Mouse (Mus musculus) lung, embryonic 14.5 days (tissue): ENCODE data around the gene Rtl6. TPM values are rescaled to one million over a fixed set of nuclear protein-coding genes. Genes with fewer than 3 reads are reported as not detected.

Experiments
- ATAC-seq: fragments of 200-750 bp; cut with Nextera tagmentation; 2 replicates; pipeline ENCODE4 v1.8.0; 2017; ENCODE audit warnings: mild to moderate bottlenecking, moderate TSS enrichment, moderate library complexity; ENCODE audit not compliant: insufficient read depth
- DNase-seq: peaks from one replicate; pipeline ENCODE4 v3.0.0-alpha.2; 2015
- H3K27ac ChIP-seq: fragments of 300-500 bp; sonication (generic); 2 replicates; pipeline ENCODE4 v1.5.1; 2014; ENCODE audit warnings: low read depth, mild to moderate bottlenecking, moderate library complexity
- H3K27me3 ChIP-seq: fragments of 300-500 bp; sonication (generic); 2 replicates; pipeline ENCODE4 v1.6.1; 2014; ENCODE audit warnings: low read length, control low read depth; ENCODE audit not compliant: insufficient read depth
- H3K36me3 ChIP-seq: fragments of 300-500 bp; sonication (generic); 2 replicates; pipeline ENCODE4 v1.6.1; 2014; ENCODE audit warnings: control low read depth; ENCODE audit not compliant: insufficient read depth
- H3K4me1 ChIP-seq: fragments of 300-500 bp; sonication (generic); 2 replicates; pipeline ENCODE4 v1.6.1; 2014; ENCODE audit warnings: antibody characterized with exemption, control low read depth; ENCODE audit not compliant: insufficient read depth
- H3K4me2 ChIP-seq: fragments of 300-500 bp; sonication (generic); 2 replicates; pipeline ENCODE4 v1.6.1; 2014; ENCODE audit warnings: mild to moderate bottlenecking
- H3K4me3 ChIP-seq: fragments of 300-500 bp; sonication (generic); 2 replicates; pipeline ENCODE4 v1.5.1; 2014; ENCODE audit warnings: low read depth, low read length
- H3K9ac ChIP-seq: fragments of 300-500 bp; sonication (generic); 2 replicates; pipeline ENCODE4 v1.6.1; 2014
- H3K9me3 ChIP-seq: fragments of 300-500 bp; sonication (generic); 2 replicates; pipeline ENCODE4 v1.6.1; 2016; ENCODE audit warnings: low read depth, low read length, control low read depth
- CTCF ChIP-seq: IDR thresholded peaks from 2 replicates; pipeline ENCODE4 v1.5.1; 2016; ENCODE audit warnings: antibody characterized with exemption, low read depth
- WGBS: fragments of 180-500 bp; shearing (Covaris S2); extraction: QIAGEN DNeasy Blood & Tissue Kit; methylation state at CpG from one replicate; pipeline ENCODE4 v1.1.7; 2014; 5-methylcytosine and 5-hydroxymethylcytosine counted together
- polyA plus RNA-seq: library from polyadenylated mRNA; unstranded; fragments of >200 nt; fragmentation: Nextera tagmentation; extraction: Ambion mirVana; gene quantifications from 2 replicates; pipeline ENCODE4 v1.2.1, GENCODE M21; 2014

Rtl6 gene
- polyA plus RNA-seq, 1 experiment from 2014 or later: 8.7 TPM

DNA sequence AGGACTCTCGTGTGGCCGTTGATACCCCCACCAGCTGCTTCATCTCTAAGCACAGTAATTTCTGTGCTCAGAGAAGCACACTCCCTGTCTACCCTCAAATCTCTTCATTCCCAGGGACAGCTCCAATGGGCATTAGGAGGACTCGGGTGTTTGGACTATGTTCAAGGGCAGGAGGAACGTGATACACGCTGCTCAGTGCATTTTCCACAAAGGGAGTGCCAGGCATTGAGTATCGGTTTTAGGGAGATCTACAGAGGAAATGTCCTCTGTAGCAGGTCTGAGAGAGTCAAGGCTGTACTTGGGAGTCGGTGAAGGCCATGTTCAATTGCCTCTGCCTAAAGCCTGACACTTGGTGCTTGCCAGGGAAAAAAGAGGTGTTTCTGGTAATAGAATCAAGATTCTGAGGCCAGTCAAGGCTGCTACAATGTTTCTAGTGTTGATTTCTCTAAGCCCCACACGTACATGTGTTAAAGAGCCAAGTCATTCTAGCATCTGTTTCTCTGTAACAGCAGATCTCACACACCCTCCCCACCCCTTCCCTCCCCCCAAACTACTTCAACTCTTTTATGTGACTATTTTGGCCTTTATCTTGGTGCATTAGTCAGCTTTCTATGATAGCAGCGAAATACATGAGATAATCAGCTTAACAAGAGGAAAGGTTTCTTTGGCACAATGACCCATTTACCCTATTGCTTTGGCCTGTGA lies 37.8 kb upstream of the Rtl6 start:
- Histone ChIP-seq H3K27me3 (no peaks in the 10 kb centered on the region), H3K4me3 (no peak overlapping the region), H3K4me2 (no peak overlapping the region), H3K9me3 (no peaks in the 10 kb centered on the region), H3K4me1 (no peaks in the 10 kb centered on the region), H3K36me3 (no peaks in the 10 kb centered on the region), H3K27ac (no peak overlapping the region), H3K9ac (no peak overlapping the region)
- WGBS: 59% methylated on average over 9 of the region's 9 CpGs
- DNase-seq (no peak), ATAC-seq (no peak)
- no peak for TF ChIP-seq CTCF

DNA sequence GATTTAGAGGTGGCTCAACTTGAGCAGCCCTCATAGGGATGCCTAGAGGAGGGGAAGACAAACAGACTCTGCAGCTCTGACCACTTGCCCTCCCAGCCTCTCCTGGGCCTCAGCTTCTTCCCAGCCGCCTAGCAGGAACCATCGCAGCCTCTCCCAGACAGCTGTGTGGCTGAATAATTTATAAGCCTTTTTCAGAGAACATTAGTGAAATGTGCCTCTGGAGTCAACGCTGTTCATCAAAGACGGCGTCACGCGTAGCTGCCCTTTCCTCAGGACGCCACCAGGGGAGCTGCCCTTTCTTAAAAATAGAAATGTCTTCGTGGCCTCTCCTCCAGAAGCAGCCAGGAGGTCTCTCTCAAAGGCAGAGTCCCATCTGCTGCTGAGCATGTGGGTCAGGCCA lies 35.9 kb upstream of the Rtl6 start:
- H3K4me1 ChIP-seq: no peaks in the 10 kb centered on the region
- H3K27ac ChIP-seq: no peak overlapping the region
- no peaks in the 10 kb centered on the region for H3K36me3 ChIP-seq
- 33% methylated on average over 9 of the region's 9 CpGs for WGBS
- H3K4me3 ChIP-seq: no peak overlapping the region
- H3K4me2 ChIP-seq: no peak overlapping the region
- DNase-seq (peak; percentile 56), ATAC-seq (no peak)
- no peak overlapping the region for H3K9ac ChIP-seq
- H3K27me3 ChIP-seq: no peaks in the 10 kb centered on the region
- H3K9me3 ChIP-seq: no peaks in the 10 kb centered on the region
- TF ChIP-seq CTCF: peak; percentile 67

DNA sequence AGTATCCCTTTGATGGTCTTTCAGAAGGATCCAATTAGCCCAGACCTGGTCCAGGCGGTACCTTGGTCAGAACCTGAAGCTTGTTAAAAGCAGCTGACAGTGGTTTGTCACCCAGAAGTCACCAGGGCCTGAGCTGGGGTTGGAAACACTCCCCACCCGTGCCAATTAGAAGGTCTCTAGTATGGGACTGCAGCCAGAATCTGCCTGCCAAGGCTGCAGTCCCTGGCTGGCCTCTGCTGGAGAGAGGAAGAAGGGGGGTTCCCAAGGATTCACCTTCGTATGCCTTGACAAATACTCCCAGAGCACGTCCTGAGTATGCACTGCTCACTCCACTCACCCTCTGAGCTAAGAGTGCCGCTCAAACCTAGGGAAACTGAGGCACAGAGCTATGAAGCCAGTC lies 34.6 kb upstream of the Rtl6 start:
- Histone ChIP-seq H3K4me3 (no peak overlapping the region), H3K27me3 (no peaks in the 10 kb centered on the region), H3K36me3 (no peaks in the 10 kb centered on the region), H3K27ac (no peak overlapping the region), H3K4me1 (0 out of 2 replicates have a peak, but pooled peaks cover 7% of the 10 kb centered on the region), H3K9me3 (no peaks in the 10 kb centered on the region), H3K9ac (no peak overlapping the region), H3K4me2 (no peak overlapping the region)
- 55% methylated on average over 5 of the region's 5 CpGs for WGBS
- no peak for TF ChIP-seq CTCF
- DNase-seq (no peak), ATAC-seq (no peak)

DNA sequence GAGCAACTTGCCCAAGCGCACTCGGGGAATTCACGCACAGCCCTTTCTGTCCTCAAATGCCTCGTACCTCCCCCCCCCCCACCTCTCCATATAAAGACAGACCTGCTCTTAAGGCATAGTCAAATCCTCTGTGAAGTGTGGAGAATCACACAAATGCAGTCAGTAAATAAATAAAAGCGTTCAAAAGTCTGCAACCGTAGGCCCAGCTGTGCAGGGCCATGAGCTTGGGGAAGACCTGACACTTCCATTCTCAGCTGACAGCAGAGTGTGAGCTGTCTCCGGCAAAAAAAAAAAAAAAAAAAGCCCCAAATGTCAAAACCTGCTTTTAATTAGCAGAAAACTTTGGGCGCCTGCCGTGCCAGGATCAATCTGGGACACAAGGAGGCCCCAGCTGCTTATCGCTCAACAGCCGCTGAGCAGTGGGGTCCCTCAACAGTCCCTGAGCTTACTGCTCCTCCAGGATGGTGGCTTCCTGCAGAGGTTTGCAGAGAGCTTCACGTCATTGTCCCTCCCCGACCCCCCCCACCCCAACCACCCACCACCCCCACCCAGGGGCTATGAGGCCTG lies 34.0 kb upstream of the Rtl6 start:
- Histone ChIP-seq H3K27ac (no peak overlapping the region), H3K4me1 (0 out of 2 replicates have a peak, but pooled peaks cover 7% of the 10 kb centered on the region), H3K4me2 (no peak overlapping the region), H3K9me3 (no peaks in the 10 kb centered on the region), H3K4me3 (no peak overlapping the region), H3K27me3 (no peaks in the 10 kb centered on the region), H3K36me3 (no peaks in the 10 kb centered on the region), H3K9ac (no peak overlapping the region)
- no peak for ATAC-seq
- no peak for TF ChIP-seq CTCF
- DNase-seq: no peak
- WGBS: 31% methylated on average over 13 of the region's 13 CpGs

DNA sequence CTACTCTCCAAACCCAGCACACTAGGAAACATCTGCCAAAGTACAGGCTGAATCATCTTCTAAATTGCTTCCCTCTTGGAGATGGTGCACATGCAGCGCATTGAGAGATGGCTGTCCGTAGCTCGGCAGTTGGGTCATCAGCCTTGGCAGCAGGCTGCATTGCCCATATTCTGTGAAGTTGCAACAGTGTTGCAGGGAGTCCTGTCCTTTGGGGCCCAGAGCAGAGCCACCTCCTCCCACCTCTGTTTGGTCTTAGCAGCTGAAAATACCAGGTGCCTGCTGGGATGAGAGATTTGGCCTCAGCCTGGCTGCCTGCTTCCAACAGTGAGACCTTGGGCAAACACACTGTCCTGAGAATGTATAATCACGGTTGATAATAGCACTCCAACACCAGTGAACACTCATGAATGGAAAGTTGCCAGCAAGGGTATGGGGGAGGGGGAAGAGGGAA lies 30.8 kb upstream of the Rtl6 start:
- Histone ChIP-seq H3K4me3 (no peak overlapping the region), H3K27ac (peak overlapping the region; percentile 5; the same call in 1 of the 2 replicates), H3K4me2 (no peak overlapping the region), H3K27me3 (no peaks in the 10 kb centered on the region), H3K36me3 (no peaks in the 10 kb centered on the region), H3K9ac (no peak overlapping the region), H3K4me1 (0 out of 2 replicates have a peak, but pooled peaks cover 7% of the 10 kb centered on the region), H3K9me3 (no peaks in the 10 kb centered on the region)
- WGBS: 42% methylated on average over 4 of the region's 4 CpGs
- TF ChIP-seq CTCF: no peak
- DNase-seq: peak; percentile 51
- peak; percentile 72 for ATAC-seq

DNA sequence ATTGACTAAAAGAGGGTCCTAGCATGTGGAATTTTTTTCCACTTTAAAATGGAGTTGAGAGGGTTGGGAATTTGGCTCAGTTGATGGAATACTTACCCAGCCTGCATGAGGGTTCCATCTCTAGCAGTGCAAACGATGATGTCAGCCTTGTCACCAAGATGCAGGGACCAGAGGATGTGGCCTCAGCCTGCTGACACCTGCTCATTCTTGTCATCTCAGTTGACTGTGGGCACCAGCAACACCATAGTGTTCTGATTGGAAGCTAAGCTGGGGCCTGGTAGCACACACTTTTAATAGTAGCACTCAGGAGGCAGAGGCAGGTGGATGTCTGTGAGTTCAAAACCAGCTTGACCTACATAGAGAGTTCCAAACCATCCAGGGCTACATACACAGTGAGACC lies 21.0 kb upstream of the Rtl6 start:
- no peak overlapping the region for H3K9ac ChIP-seq
- no peak for TF ChIP-seq CTCF
- H3K36me3 ChIP-seq: no peaks in the 10 kb centered on the region
- ATAC-seq: no peak
- H3K4me2 ChIP-seq: no peak overlapping the region
- WGBS: 60% methylated on average over 1 of the region's 1 CpGs
- H3K27me3 ChIP-seq: no peaks in the 10 kb centered on the region
- no peak overlapping the region for H3K4me3 ChIP-seq
- H3K9me3 ChIP-seq: no peaks in the 10 kb centered on the region
- no peak overlapping the region for H3K27ac ChIP-seq
- DNase-seq: no peak
- no peaks in the 10 kb centered on the region for H3K4me1 ChIP-seq

DNA sequence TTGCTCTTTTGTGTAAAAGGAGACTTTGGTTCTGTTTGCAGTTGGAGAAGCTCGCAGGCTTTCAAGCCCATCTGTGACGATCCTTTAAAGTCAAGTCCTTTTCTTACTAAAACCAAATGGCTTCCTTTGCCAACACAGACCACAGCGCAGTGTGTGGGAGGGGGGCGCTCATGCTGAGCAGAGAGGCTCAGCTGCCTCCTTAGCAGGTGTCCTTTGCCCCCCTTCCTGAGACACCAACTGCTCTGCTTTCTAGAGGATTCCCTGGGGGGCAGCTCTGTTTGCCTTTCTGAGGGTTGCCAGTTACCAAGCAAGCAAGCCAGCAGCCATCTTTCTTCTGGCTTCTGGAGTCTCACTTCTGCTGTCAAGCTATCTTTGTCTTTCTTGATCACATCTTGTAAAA lies 19.4 kb upstream of the Rtl6 start:
- Histone ChIP-seq H3K4me2 (no peak overlapping the region), H3K9ac (no peak overlapping the region), H3K9me3 (no peaks in the 10 kb centered on the region), H3K27me3 (no peaks in the 10 kb centered on the region), H3K36me3 (no peaks in the 10 kb centered on the region), H3K4me1 (no peaks in the 10 kb centered on the region), H3K27ac (no peak overlapping the region), H3K4me3 (no peak overlapping the region)
- 34% methylated on average over 4 of the region's 4 CpGs for WGBS
- no peak for TF ChIP-seq CTCF
- ATAC-seq (no peak), DNase-seq (no peak)
